Mouse (Mus musculus): ENCODE data around the gene 8030411F24Rik.
A peak's percentile ranks its signal among the peaks of the same experiment; 100 is the strongest.
"Not testable (repeated sequence)": the region's sequence is repeated elsewhere in the genome, so short reads cannot be mapped to it uniquely, and the experiment has no call there.

8030411F24Rik gene

GRCm38 (mm10) chr2:148781709-148782108 lies at the start of gene 8030411F24Rik:
Gene 8030411F24Rik (plus strand): TSS chr2:148782009.
- DNase-seq, result no peak

- peak; percentile 91 for DNase-seq
Measured at GRCm38 (mm10) chr2:148732327-148733000, 49.3 kb upstream of the 8030411F24Rik start, which contains the start of gene Napb. Gene Napb (minus strand): TSS chr2:148732467.

GRCm38 (mm10) chr2:148743001-148743400 lies 38.8 kb upstream of the 8030411F24Rik start:
- DNase-seq, result peak; percentile 6

- peak; percentile 14 for DNase-seq
Measured at GRCm38 (mm10) chr2:148743846-148744407, 37.9 kb upstream of the 8030411F24Rik start.

- no peak for DNase-seq
Measured at GRCm38 (mm10) chr2:148750058-148750457, 31.8 kb upstream of the 8030411F24Rik start, which contains the start of gene Cstl1. Gene Cstl1 (plus strand): TSS chr2:148750358.

- DNase-seq, result peak; percentile 68
Measured at GRCm38 (mm10) chr2:148751893-148752813, 29.7 kb upstream of the 8030411F24Rik start.

GRCm38 (mm10) chr2:148754310-148754846 lies 27.4 kb upstream of the 8030411F24Rik start:
- DNase-seq, result no peak

- DNase-seq, result no peak
Measured at GRCm38 (mm10) chr2:148763648-148764388, 18.0 kb upstream of the 8030411F24Rik start.

GRCm38 (mm10) chr2:148771397-148771796 lies 10.4 kb upstream of the 8030411F24Rik start, which contains the start of gene Cst11:
Gene Cst11 (minus strand): TSS chr2:148771497.
- not testable (repeated sequence) for DNase-seq

- no peak for DNase-seq
Measured at GRCm38 (mm10) chr2:148789142-148789541, 7.3 kb downstream of the 8030411F24Rik start, which contains the start of gene Cst12. Gene Cst12 (plus strand): TSS chr2:148789361.

GRCm38 (mm10) chr2:148798485-148798884 lies 16.7 kb downstream of the 8030411F24Rik start, which contains the start of gene Cst8:
Gene Cst8 (plus strand): TSS chr2:148798785.
- DNase-seq, result no peak

GRCm38 (mm10) chr2:148801491-148801921 lies 19.7 kb downstream of the 8030411F24Rik start:
- peak; percentile 3 for DNase-seq

GRCm38 (mm10) chr2:148806696-148807095 lies 24.9 kb downstream of the 8030411F24Rik start:
- no peak for DNase-seq

- DNase-seq, result no peak
Measured at GRCm38 (mm10) chr2:148819909-148820308, 38.1 kb downstream of the 8030411F24Rik start, which contains the start of gene Cst13. Gene Cst13 (plus strand): TSS chr2:148820081.

GRCm38 (mm10) chr2:148825986-148826385 lies 44.2 kb downstream of the 8030411F24Rik start:
- DNase-seq, result no peak

GRCm38 (mm10) chr2:148834912-148835311 lies 53.1 kb downstream of the 8030411F24Rik start, which contains the start of gene Cst9:
Gene Cst9 (plus strand): TSS chr2:148835147.
- no peak for DNase-seq

Measured in kidney, adult 18-20 months (tissue).